Mouse (Mus musculus): ENCODE results near the gene 6430531B16Rik. TPM values are rescaled to one million over a fixed set of nuclear protein-coding genes. Genes with fewer than 3 reads are reported as not detected.

6430531B16Rik gene
- polyA plus RNA-seq, 1 experiment from 2014 or later: 4.1 TPM

GRCm38 (mm10) chr7:139993532-139993931, 15.0 kb upstream of the 6430531B16Rik start:
- 80% methylated on average over 6 of the region's 6 CpGs for WGBS
- no peaks in the 10 kb centered on the region for H3K9me3 ChIP-seq (ENCODE audit: control insufficient read depth, low read length)
- H3K36me3 ChIP-seq (ENCODE audit: control insufficient read depth, insufficient read depth, low read length): peaks cover 21% of the 10 kb centered on the region
- no peaks in the 10 kb centered on the region for H3K27me3 ChIP-seq (ENCODE audit: control insufficient read depth, insufficient read depth, low read depth, low read length)
- H3K27ac ChIP-seq (ENCODE audit: low read length): no peak overlapping the region
- H3K4me1 ChIP-seq (replicated peaks; ENCODE audit: control insufficient read depth, insufficient read depth, low read length): no peaks in the 10 kb centered on the region
- ATAC-seq (ENCODE audit: low read depth): no peak
- H3K9ac ChIP-seq (ENCODE audit: low read length): no peak overlapping the region
- no peak overlapping the region for H3K4me3 ChIP-seq (ENCODE audit: low read length)
- H3K4me2 ChIP-seq (ENCODE audit: low read depth, low read length): no peak overlapping the region

GRCm38 (mm10) chr7:139992406-139992805, 13.9 kb upstream of the 6430531B16Rik start, which contains the start of gene Adam8:
Adam8 (minus strand) TSS chr7:139992562.
- H3K27ac ChIP-seq (ENCODE audit: low read length): no peak within 1 kb of the TSS

GRCm38 (mm10) chr7:139990864-139991394, 12.4 kb upstream of the 6430531B16Rik start:
- no peak overlapping the region for H3K4me3 ChIP-seq (ENCODE audit: low read length)
- no peak for ATAC-seq (ENCODE audit: low read depth)
- 76% methylated on average over 8 of the region's 8 CpGs for WGBS
- no peaks in the 10 kb centered on the region for H3K9me3 ChIP-seq (ENCODE audit: control insufficient read depth, low read length)
- no peak overlapping the region for H3K4me2 ChIP-seq (ENCODE audit: low read depth, low read length)
- H3K27ac ChIP-seq (ENCODE audit: low read length): no peak overlapping the region
- no peak overlapping the region for H3K9ac ChIP-seq (ENCODE audit: low read length)
- no peaks in the 10 kb centered on the region for H3K27me3 ChIP-seq (ENCODE audit: control insufficient read depth, insufficient read depth, low read depth, low read length)
- peaks cover 4% of the 10 kb centered on the region for H3K36me3 ChIP-seq (ENCODE audit: control insufficient read depth, insufficient read depth, low read length)
- no peaks in the 10 kb centered on the region for H3K4me1 ChIP-seq (replicated peaks; ENCODE audit: control insufficient read depth, insufficient read depth, low read length)

More at GRCm38 (mm10) chr7:139992406-139992805, 13.9 kb upstream of the 6430531B16Rik start, which contains the start of gene Adam8:
- H3K4me2 ChIP-seq (ENCODE audit: low read depth, low read length): no peak within 1 kb of the TSS
- no peaks in the 10 kb centered on the region for H3K27me3 ChIP-seq (ENCODE audit: control insufficient read depth, insufficient read depth, low read depth, low read length)
- no peaks in the 10 kb centered on the region for H3K9me3 ChIP-seq (ENCODE audit: control insufficient read depth, low read length)
- H3K4me1 ChIP-seq (replicated peaks; ENCODE audit: control insufficient read depth, insufficient read depth, low read length): no peaks in the 10 kb centered on the region
- H3K9ac ChIP-seq (ENCODE audit: low read length): no peak within 1 kb of the TSS
- peak; percentile 63 for ATAC-seq (ENCODE audit: low read depth)
- 26% methylated on average over 7 of the region's 7 CpGs for WGBS
- peaks cover 14% of the 10 kb centered on the region for H3K36me3 ChIP-seq (ENCODE audit: control insufficient read depth, insufficient read depth, low read length)
- no peak within 1 kb of the TSS for H3K4me3 ChIP-seq (ENCODE audit: low read length)

GRCm38 (mm10) chr7:139988272-139988671, 9.7 kb upstream of the 6430531B16Rik start:
- Histone ChIP-seq H3K27ac (ENCODE audit: low read length) (no peak overlapping the region), H3K4me3 (ENCODE audit: low read length) (no peak overlapping the region), H3K27me3 (ENCODE audit: control insufficient read depth, insufficient read depth, low read depth, low read length) (no peaks in the 10 kb centered on the region), H3K9ac (ENCODE audit: low read length) (no peak overlapping the region), H3K36me3 (ENCODE audit: control insufficient read depth, insufficient read depth, low read length) (no peaks in the 10 kb centered on the region), H3K4me1 (replicated peaks; ENCODE audit: control insufficient read depth, insufficient read depth, low read length) (no peaks in the 10 kb centered on the region), H3K9me3 (ENCODE audit: control insufficient read depth, low read length) (no peaks in the 10 kb centered on the region), H3K4me2 (ENCODE audit: low read depth, low read length) (no peak overlapping the region)
- 87% methylated on average over 9 of the region's 9 CpGs for WGBS
- ATAC-seq (ENCODE audit: low read depth): no peak

- WGBS: 91% methylated on average over 11 of the region's 11 CpGs
- Histone ChIP-seq H3K27me3 (ENCODE audit: control insufficient read depth, insufficient read depth, low read depth, low read length) (peaks cover 3% of the 10 kb centered on the region; the same call in 1 of the 2 replicates), H3K9me3 (ENCODE audit: control insufficient read depth, low read length) (no peaks in the 10 kb centered on the region), H3K4me1 (replicated peaks; ENCODE audit: control insufficient read depth, insufficient read depth, low read length) (no peaks in the 10 kb centered on the region), H3K4me2 (ENCODE audit: low read depth, low read length) (no peak overlapping the region), H3K27ac (ENCODE audit: low read length) (no peak overlapping the region), H3K4me3 (ENCODE audit: low read length) (no peak overlapping the region), H3K36me3 (ENCODE audit: control insufficient read depth, insufficient read depth, low read length) (no peaks in the 10 kb centered on the region), H3K9ac (ENCODE audit: low read length) (no peak overlapping the region)
- no peak for ATAC-seq (ENCODE audit: low read depth)
Observed at GRCm38 (mm10) chr7:139984505-139984904, 6.0 kb upstream of the 6430531B16Rik start.

GRCm38 (mm10) chr7:139982058-139982457, 3.5 kb upstream of the 6430531B16Rik start:
- WGBS: 70% methylated on average over 11 of the region's 11 CpGs
- peaks cover 8% of the 10 kb centered on the region; the same call in 1 of the 2 replicates for H3K4me1 ChIP-seq (replicated peaks; ENCODE audit: control insufficient read depth, insufficient read depth, low read length)
- H3K27ac ChIP-seq (ENCODE audit: low read length): no peak overlapping the region
- ATAC-seq (ENCODE audit: low read depth): no peak
- peaks cover 3% of the 10 kb centered on the region for H3K27me3 ChIP-seq (ENCODE audit: control insufficient read depth, insufficient read depth, low read depth, low read length)
- no peak overlapping the region for H3K4me2 ChIP-seq (ENCODE audit: low read depth, low read length)
- no peaks in the 10 kb centered on the region for H3K36me3 ChIP-seq (ENCODE audit: control insufficient read depth, insufficient read depth, low read length)
- no peak overlapping the region for H3K4me3 ChIP-seq (ENCODE audit: low read length)
- H3K9ac ChIP-seq (ENCODE audit: low read length): no peak overlapping the region
- H3K9me3 ChIP-seq (ENCODE audit: control insufficient read depth, low read length): no peaks in the 10 kb centered on the region

- H3K9ac ChIP-seq (ENCODE audit: low read length): no peak overlapping the region
- peaks cover 3% of the 10 kb centered on the region for H3K27me3 ChIP-seq (ENCODE audit: control insufficient read depth, insufficient read depth, low read depth, low read length)
- no peaks in the 10 kb centered on the region for H3K36me3 ChIP-seq (ENCODE audit: control insufficient read depth, insufficient read depth, low read length)
- no peak overlapping the region for H3K27ac ChIP-seq (ENCODE audit: low read length)
- H3K9me3 ChIP-seq (ENCODE audit: control insufficient read depth, low read length): no peaks in the 10 kb centered on the region
- no peak overlapping the region for H3K4me2 ChIP-seq (ENCODE audit: low read depth, low read length)
- no peak overlapping the region for H3K4me3 ChIP-seq (ENCODE audit: low read length)
- H3K4me1 ChIP-seq (replicated peaks; ENCODE audit: control insufficient read depth, insufficient read depth, low read length): peaks cover 8% of the 10 kb centered on the region; the same call in 1 of the 2 replicates
- 60% methylated on average over 3 of the region's 3 CpGs for WGBS
- no peak for ATAC-seq (ENCODE audit: low read depth)
Observed at GRCm38 (mm10) chr7:139980778-139981177, 2.2 kb upstream of the 6430531B16Rik start.

GRCm38 (mm10) chr7:139979011-139979719, 610 bp upstream of the 6430531B16Rik start:
- peak overlapping the region; percentile 64 for H3K9ac ChIP-seq (ENCODE audit: low read length)
- ATAC-seq (ENCODE audit: low read depth): peak; percentile 62
- WGBS: 39% methylated on average over 13 of the region's 13 CpGs

GRCm38 (mm10) chr7:139975471-139975870, 3.1 kb downstream of the 6430531B16Rik start:
- no peak overlapping the region for H3K4me2 ChIP-seq (ENCODE audit: low read depth, low read length)
- no peaks in the 10 kb centered on the region for H3K9me3 ChIP-seq (ENCODE audit: control insufficient read depth, low read length)
- H3K36me3 ChIP-seq (ENCODE audit: control insufficient read depth, insufficient read depth, low read length): no peaks in the 10 kb centered on the region
- WGBS: 36% methylated on average over 5 of the region's 5 CpGs
- no peak for ATAC-seq (ENCODE audit: low read depth)
- no peak overlapping the region for H3K4me3 ChIP-seq (ENCODE audit: low read length)
- H3K27me3 ChIP-seq (ENCODE audit: control insufficient read depth, insufficient read depth, low read depth, low read length): peaks cover 3% of the 10 kb centered on the region
- no peak overlapping the region for H3K9ac ChIP-seq (ENCODE audit: low read length)
- no peak overlapping the region for H3K27ac ChIP-seq (ENCODE audit: low read length)
- peaks cover 8% of the 10 kb centered on the region; the same call in 1 of the 2 replicates for H3K4me1 ChIP-seq (replicated peaks; ENCODE audit: control insufficient read depth, insufficient read depth, low read length)

More at GRCm38 (mm10) chr7:139979011-139979719, 610 bp upstream of the 6430531B16Rik start:
- peak overlapping the region; percentile 90 for H3K4me2 ChIP-seq (ENCODE audit: low read depth, low read length)
- H3K9me3 ChIP-seq (ENCODE audit: control insufficient read depth, low read length): no peaks in the 10 kb centered on the region
- H3K4me3 ChIP-seq (ENCODE audit: low read length): peak overlapping the region; percentile 62
- H3K27ac ChIP-seq (ENCODE audit: low read length): no peak overlapping the region
- H3K27me3 ChIP-seq (ENCODE audit: control insufficient read depth, insufficient read depth, low read depth, low read length): peaks cover 3% of the 10 kb centered on the region
- H3K36me3 ChIP-seq (ENCODE audit: control insufficient read depth, insufficient read depth, low read length): no peaks in the 10 kb centered on the region
- peaks cover 8% of the 10 kb centered on the region; the same call in 1 of the 2 replicates for H3K4me1 ChIP-seq (replicated peaks; ENCODE audit: control insufficient read depth, insufficient read depth, low read length)
